Mouse (Mus musculus) heart, postnatal 0 days (tissue): ENCODE data around the gene Ptpdc1.

ENCODE experiments used
- CTCF ChIP-seq: IDR thresholded peaks from 2 replicates; pipeline ENCODE4 v1.5.1; 2016; ENCODE audit warnings: antibody characterized with exemption, control low read depth, low read depth
- EP300 ChIP-seq: IDR thresholded peaks from 2 replicates; pipeline ENCODE4 v1.6.1; 2016; ENCODE audit warnings: antibody characterized with exemption, low read depth

- TF ChIP-seq CTCF (no peak), EP300 (no peak)
Measured at GRCm38 (mm10) chr13:48544867-48545266, 80.6 kb downstream of the Ptpdc1 start.
